ENCODE assay signal across 1 mouse cellular context in genomic region chr11:52002842-52003504, GRCm38 (mm10).
TF ChIP-seq lines count a peak whose summit lies in the region.

No protein-coding gene starts in this region.

TF ChIP-seq in MEL, 35 proteins besides CTCF, POLR2A, EP300 and RAD21 (continued from another document):
- TF ChIP-seq ZKSCAN1 (IDR thresholded peaks at IDR 0.05; ENCODE audit: low read depth, low read length) = no peak; the same call in 1 of the 2 replicates
TF ChIP-seq in MEL: peak in this region for 7.
